In the genomic region with DNA sequence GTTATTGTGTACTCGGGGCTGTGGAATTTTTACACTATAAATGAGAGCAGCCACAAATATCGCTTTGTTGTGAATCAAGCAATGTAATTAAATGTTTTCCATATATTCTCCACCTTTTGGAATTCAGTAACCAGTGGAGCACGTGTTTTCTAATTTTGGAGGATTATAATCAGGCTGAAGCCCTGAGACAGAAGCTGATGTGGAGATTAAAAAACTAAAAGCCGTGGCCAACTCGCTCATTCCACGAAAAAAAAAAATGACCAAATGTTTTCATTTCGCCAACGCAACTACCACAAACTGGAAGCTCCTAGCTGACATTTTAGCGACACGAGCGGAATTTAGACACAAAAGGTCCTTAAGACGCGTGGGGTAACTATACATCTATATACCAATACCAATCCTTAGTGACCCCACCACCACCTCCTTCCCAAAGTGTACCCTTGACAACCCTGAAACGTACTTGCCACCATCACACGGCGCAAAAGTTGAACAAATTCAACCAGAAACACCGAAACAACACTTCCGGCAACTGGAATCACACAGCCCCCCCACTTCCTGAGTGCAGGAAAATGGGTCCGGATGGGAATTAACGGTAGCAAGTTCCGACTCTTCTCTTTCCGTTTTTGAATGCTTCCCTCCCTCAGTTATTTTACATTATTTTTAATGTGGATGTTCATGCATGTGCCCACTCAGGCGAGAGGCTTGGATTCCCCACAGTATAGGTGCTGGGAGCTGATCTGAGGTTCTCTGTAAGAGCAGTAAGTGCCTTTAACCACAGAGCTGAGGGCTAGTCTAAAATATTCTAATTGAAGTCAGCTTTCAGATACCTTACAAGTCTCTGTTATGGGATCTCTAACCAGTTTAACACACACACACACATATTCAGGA, we compare ENCODE assay signal across 8 mouse cellular contexts. TPM values are rescaled to one million over a fixed set of nuclear protein-coding genes. Genes with fewer than 3 reads are reported as not detected.
DNase-seq lines count a peak whose midpoint lies in the region; ATAC-seq and TF ChIP-seq lines count a peak whose summit lies in the region.

A gene (minus strand): TSS at position 524 of the 888 bp plus-strand sequence.

- peak; percentile 49 for DNase-seq in WW6 (ENCODE audit: low read depth, low spot score)
- DNase-seq in cerebellum, postnatal 36 days = peak; percentile 74 to 82
- DNase-seq in gastrocnemius, adult 18-20 months (ENCODE audit: low spot score) = peak; percentile 77
- peak; percentile 90 for DNase-seq in hindbrain, postnatal 0 days (ENCODE audit: low spot score)
- peak; percentile 73 to 75 for DNase-seq in left cerebral cortex, adult 2 months (ENCODE audit: extremely low spot score in 1 of 2, low spot score in 2 of 2)
- peak; percentile 83 to 89 for DNase-seq in right cerebral cortex, adult 2 months (ENCODE audit: low spot score in 2 of 2)
- peak; percentile 73 to 76 for DNase-seq in urinary bladder, postnatal 36 days (ENCODE audit: low spot score in 2 of 2)

- 4% methylated on average over 23 of the region's 23 CpGs for WGBS in hindbrain, postnatal 0 days

- no peaks in the 10 kb centered on the region for H3K9me3 ChIP-seq in hindbrain, postnatal 0 days (ENCODE audit: low read length)

- H3K27ac ChIP-seq in hindbrain, postnatal 0 days = peak within 1 kb of the TSS; percentile 96
- peak within 1 kb of the TSS; percentile 98 for H3K27ac ChIP-seq in left cerebral cortex, adult 2 months

- H3K4me1 ChIP-seq in hindbrain, postnatal 0 days (ENCODE audit: insufficient read depth, low read length) = peaks cover 6% of the 10 kb centered on the region

- no peak for TF ChIP-seq CTCF in hindbrain, postnatal 0 days (IDR thresholded peaks at IDR 0.05; ENCODE audit: low read depth)
- TF ChIP-seq CTCF in left cerebral cortex, adult 2 months (IDR thresholded peaks at IDR 0.05) = no peak

- intact Hi-C loops in left cerebral cortex, adult 2 months (cut with DNase I) = loop anchor here (1.0 to 5.0 kb wide), 4 partner anchors 48 to 403 kb away; a partner anchor contains a TSS

- no peaks in the 10 kb centered on the region for H3K27me3 ChIP-seq in hindbrain, postnatal 0 days (ENCODE audit: insufficient read depth, low read length)

- ATAC-seq in hindbrain, postnatal 0 days = no peak
- 0 out of 2 replicates have a peak, but pooled peaks have one; percentile 5 for ATAC-seq in megakaryocyte, adult 5-6 weeks (ENCODE audit: poor library complexity, severe bottlenecking)

- peak within 1 kb of the TSS; percentile 91 for H3K4me2 ChIP-seq in hindbrain, postnatal 0 days (ENCODE audit: low read depth, low read length)

- peak within 1 kb of the TSS; percentile 96 for H3K4me3 ChIP-seq in hindbrain, postnatal 0 days (ENCODE audit: low read length)
- H3K4me3 ChIP-seq in left cerebral cortex, adult 2 months = peak within 1 kb of the TSS; percentile 76

- H3K36me3 ChIP-seq in hindbrain, postnatal 0 days (ENCODE audit: insufficient read depth, low read length) = peaks cover 8% of the 10 kb centered on the region; the same call in 1 of the 2 replicates

- H3K9ac ChIP-seq in hindbrain, postnatal 0 days (replicated peaks; ENCODE audit: low read length) = peak within 1 kb of the TSS; percentile 84

RNA-seq across cellular contexts. Expression of the gene that starts here (rescaled TPM):
- 10 to 100 TPM; 18.1 to 18.5 TPM for total RNA-seq in gastrocnemius, adult 18-20 months (2021)
- 9.4 and 14.4 TPM in 2 replicates for total RNA-seq in hindbrain, postnatal 0 days (2014; rRNA removed)
- 16.1 and 17.1 TPM in 2 replicates for polyA plus RNA-seq in hindbrain, postnatal 0 days (2015; fragmentation: Nextera tagmentation; extraction: Ambion mirVana)
- 10 to 100 TPM in 1 of 2 experiments, 1 to 10 TPM in 1; 9.9 to 10.6 TPM for total RNA-seq in left cerebral cortex, adult 2 months (2021)
- 17.5 and 20.8 TPM in 2 replicates for total RNA-seq in megakaryocyte, adult 5-6 weeks (2015)
- total RNA-seq in megakaryocyte, adult 5-6 weeks (2017) = 5.5 and 10.2 TPM in 2 replicates
